Mouse (Mus musculus): Measurements from ENCODE around the gene Gm20869.
"Not testable (repeated sequence)": the region's sequence is repeated elsewhere in the genome, so short reads cannot be mapped to it uniquely, and the experiment has no call there.

The Gm20869 gene

DNA sequence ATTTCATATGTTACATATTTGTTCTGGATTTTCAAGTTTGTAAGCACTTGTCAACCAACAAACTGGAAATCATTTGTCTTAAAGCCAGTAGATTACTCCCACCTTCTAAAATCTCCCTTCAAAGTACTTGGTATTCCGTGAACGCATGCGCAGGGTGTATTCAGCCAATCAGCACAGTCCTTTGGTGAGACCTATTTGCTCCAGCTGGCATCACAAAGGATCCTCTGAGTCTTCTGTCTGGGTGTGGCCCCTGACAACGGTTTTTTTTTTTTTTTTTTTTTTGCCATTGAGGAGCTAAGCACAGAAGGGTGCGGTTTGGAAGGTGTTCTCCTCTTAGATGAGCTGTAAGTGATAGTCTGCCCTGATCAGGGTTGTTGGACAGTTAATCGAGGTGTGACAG lies at the start of gene Gm20869:
TSS of gene Gm20869 (plus strand) at position 301 of the 400 bp plus-strand sequence.
- not testable (repeated sequence) for DNase-seq

Measured in kidney, postnatal 36 days (tissue).